Mouse (Mus musculus) CH12.LX (cell line): ENCODE data around the gene Sbk3.

Experiments
- CHD1 ChIP-seq: IDR thresholded peaks from 2 replicates; pipeline ENCODE4 v1.6.1; 2012; ENCODE audit warnings: low read depth, low read length, improper control_type of control experiment, inconsistent platforms
- EP300 ChIP-seq: IDR thresholded peaks from 2 replicates; pipeline ENCODE4 v1.6.1; 2011; ENCODE audit warnings: low read length, improper control_type of control experiment
- MEF2A ChIP-seq: IDR thresholded peaks from 2 replicates; pipeline ENCODE4 v1.6.1; 2014; ENCODE audit warnings: low read depth, mild to moderate bottlenecking, inconsistent platforms, low read length, improper control_type of control experiment, borderline replicate concordance
- SIN3A ChIP-seq: IDR thresholded peaks from 2 replicates; pipeline ENCODE4 v1.6.1; 2012; ENCODE audit warnings: low read length, improper control_type of control experiment, inconsistent platforms
- ZC3H11A ChIP-seq: IDR thresholded peaks from 2 replicates; pipeline ENCODE4 v1.6.1; 2012; ENCODE audit warnings: low read depth, mild to moderate bottlenecking, inconsistent platforms, low read length, improper control_type of control experiment
- ZMIZ1 ChIP-seq: IDR thresholded peaks from 2 replicates; pipeline ENCODE4 v1.6.1; 2012; ENCODE audit warnings: low read depth, mild to moderate bottlenecking, inconsistent platforms, low read length, improper control_type of control experiment

- TF ChIP-seq MEF2A (no peak), CHD1 (no peak), EP300 (no peak), SIN3A (no peak), ZMIZ1 (no peak), ZC3H11A (no peak)
Observed at GRCm38 (mm10) chr7:4926849-4927248, 44.1 kb downstream of the Sbk3 start.
